Mouse (Mus musculus) ES-Bruce4 (cell line): ENCODE measurements around the gene Egln1.

Experiments
- CTCF ChIP-seq: IDR thresholded peaks from one replicate; pipeline ENCODE4 v1.8.1; 2011; ENCODE audit warnings: low read depth, low read length
- EP300 ChIP-seq: IDR thresholded peaks from 2 replicates; pipeline ENCODE4 v1.6.1; 2011; ENCODE audit warnings: low read depth, low read length; ENCODE audit not compliant: insufficient read depth
- POLR2A ChIP-seq: IDR thresholded peaks from one replicate; pipeline ENCODE4 v1.8.1; 2011; ENCODE audit warnings: low read length; ENCODE audit not compliant: insufficient read depth

DNA sequence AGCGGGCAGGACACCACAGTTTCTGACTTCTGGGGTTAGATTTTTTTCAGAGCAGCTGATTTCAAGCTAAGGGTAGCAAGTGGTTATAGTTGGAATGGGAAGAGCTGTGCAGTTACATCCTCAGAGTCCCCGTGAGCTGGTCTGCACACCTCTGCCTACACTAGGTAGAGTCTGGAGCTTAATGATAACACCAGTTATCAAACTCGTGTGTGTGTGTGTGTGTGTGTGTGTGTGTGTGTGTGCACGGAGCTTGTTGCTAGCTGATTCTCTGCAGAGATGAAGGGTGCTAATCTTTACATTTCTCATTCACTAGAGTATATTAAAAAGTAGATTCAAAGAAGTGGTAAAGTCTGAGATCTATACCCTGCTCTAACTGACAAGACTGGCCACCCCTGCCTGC is 25.1 kb upstream of the Egln1 start:
- no peak for TF ChIP-seq POLR2A
- no peak for TF ChIP-seq CTCF
- TF ChIP-seq EP300 = no peak
